Mouse (Mus musculus): Measurements from ENCODE around the gene Kxd1.

DNA sequence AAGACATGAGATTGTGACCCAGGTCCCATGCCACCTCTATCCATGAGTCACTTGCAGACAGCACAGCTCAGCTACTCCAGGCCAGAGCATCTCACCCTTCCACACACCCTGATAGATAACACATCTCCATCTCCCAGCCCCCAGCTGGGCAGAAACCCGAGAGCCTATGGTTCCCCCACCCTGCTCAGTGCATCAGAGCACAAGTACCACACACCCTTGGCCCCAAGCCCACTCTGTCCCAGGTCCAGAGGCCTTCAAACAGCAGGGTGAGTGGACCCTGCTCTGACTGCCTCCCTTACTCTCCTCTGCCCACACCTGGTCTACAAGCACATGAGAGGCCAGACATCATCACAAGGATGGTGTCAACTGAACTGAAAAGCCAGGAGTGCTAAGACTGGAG, 59.8 kb downstream of the Kxd1 start:
- TF ChIP-seq POLR2A (IDR thresholded peaks at IDR 0.05; ENCODE audit: borderline replicate concordance, insufficient read depth, low read length) (no peak), CTCF (IDR thresholded peaks at IDR 0.05; ENCODE audit: borderline replicate concordance, insufficient read depth, low read depth, low read length) (no peak)
